Comparison of ENCODE assay signal across 26 mouse cellular contexts in genomic region chr9:119472412-119472918, GRCm38 (mm10). TPM values are rescaled to one million over a fixed set of nuclear protein-coding genes. Genes with fewer than 3 reads are reported as not detected.
A peak's percentile ranks its signal among the peaks of the same experiment; 100 is the strongest.
DNase-seq lines count a peak whose midpoint lies in the region; ATAC-seq lines count a peak whose summit lies in the region.
"Had no signal": no experiment of that assay in that cellular context is flagged by ENCODE, and none has a peak within 500 bp of the region (broad histone marks: within the 10 kb centered on the region; RNA-seq: fewer than 3 reads in every experiment).

No protein-coding gene starts in this region.

- H3K4me1 ChIP-seq in heart, embryonic 13.5 days: peaks cover 76% of the 10 kb centered on the region
- H3K4me1 ChIP-seq: limb, embryonic 13.5 days had no signal

- H3K27me3 ChIP-seq in heart, embryonic 13.5 days (replicated peaks): peaks cover 26% of the 10 kb centered on the region
- H3K27me3 ChIP-seq: embryonic facial prominence, embryonic 12.5 days; hindbrain, embryonic 15.5 days; kidney, embryonic 15.5 days; limb, embryonic 13.5 days; liver, embryonic 13.5 days; neural tube, embryonic 13.5 days had no signal

- ATAC-seq in heart, embryonic 13.5 days (ENCODE audit: extremely low read depth, insufficient number of reproducible peaks, low FRiP score, low TSS enrichment): no peak
- no peak for ATAC-seq in activated CD4-positive, CD25-positive, alpha-beta regulatory T cell, adult 4 months
- ATAC-seq: forebrain, embryonic 14.5 days; inflammation-experienced regulatory T-cells, adult 6 months had no signal

- DNase-seq in embryo, embryonic 10 days (ENCODE audit: low spot score): peak; percentile 38
- DNase-seq in embryo, embryonic 9.5 days (ENCODE audit: extremely low spot score): no peak
- no peak for DNase-seq in heart, postnatal 36 days
- DNase-seq in ZHBTc4 (ENCODE audit: low read depth, low spot score): peak; percentile 39
- DNase-seq in heart, postnatal 4 days: peak; percentile 49
- DNase-seq in adrenal gland, adult (ENCODE audit: inconsistent age in 2 of 2, low spot score in 1 of 2): no peak
- DNase-seq: cerebellum, adult 8-10 months; cerebellum, postnatal 25 days; gastrocnemius, postnatal 14 days; liver, embryonic 13.5 days; lung, adult 18-20 months; lung, postnatal 36 days; right cerebral cortex, postnatal 4 days; thymus, adult 2 months; thymus, postnatal 36 days had no signal

- intact Hi-C loops in heart, postnatal 36 days (cut with DNase I): loop anchor here (2.0 kb wide), 1 partner anchor 42 kb away; no protein-coding TSS in a partner anchor

- H3K9me3 ChIP-seq in heart, embryonic 13.5 days: no peaks in the 10 kb centered on the region
- H3K9me3 ChIP-seq: embryonic facial prominence, embryonic 12.5 days; hindbrain, embryonic 10.5 days; hindbrain, embryonic 15.5 days; kidney, embryonic 15.5 days; limb, embryonic 13.5 days; liver, embryonic 13.5 days; midbrain, embryonic 12.5 days; neural tube, embryonic 13.5 days had no signal

- H3K9ac ChIP-seq in heart, embryonic 13.5 days: no peak overlapping the region
- H3K9ac ChIP-seq: embryonic facial prominence, embryonic 12.5 days; hindbrain, embryonic 15.5 days; kidney, embryonic 15.5 days; limb, embryonic 13.5 days; liver, embryonic 13.5 days; midbrain, embryonic 12.5 days; neural tube, embryonic 13.5 days had no signal

- WGBS in heart, embryonic 13.5 days: 30% methylated on average over 11 of the region's 11 CpGs

- H3K27ac ChIP-seq in heart, embryonic 13.5 days (replicated peaks): peak overlapping the region; percentile 51
- H3K27ac ChIP-seq: embryonic facial prominence, embryonic 12.5 days; hindbrain, embryonic 10.5 days; hindbrain, embryonic 15.5 days; kidney, embryonic 15.5 days; limb, embryonic 13.5 days; liver, embryonic 13.5 days; midbrain, embryonic 12.5 days; neural tube, embryonic 13.5 days had no signal

- H3K4me3 ChIP-seq in heart, embryonic 13.5 days: no peak overlapping the region
- H3K4me3 ChIP-seq: embryonic facial prominence, embryonic 12.5 days; hindbrain, embryonic 10.5 days; hindbrain, embryonic 15.5 days; kidney, embryonic 15.5 days; limb, embryonic 13.5 days; liver, embryonic 13.5 days; midbrain, embryonic 12.5 days; neural tube, embryonic 13.5 days had no signal

- no peak overlapping the region for H3K4me2 ChIP-seq in heart, embryonic 13.5 days
- H3K4me2 ChIP-seq: embryonic facial prominence, embryonic 12.5 days; hindbrain, embryonic 15.5 days; kidney, embryonic 15.5 days; limb, embryonic 13.5 days; liver, embryonic 13.5 days; midbrain, embryonic 12.5 days; neural tube, embryonic 13.5 days had no signal

- H3K36me3 ChIP-seq in heart, embryonic 13.5 days: peaks cover 7% of the 10 kb centered on the region
- H3K36me3 ChIP-seq: hindbrain, embryonic 15.5 days had no signal

RNA-seq across cellular contexts. Expression of gene Exog, which starts 27.7 kb away (rescaled TPM):
- polyA plus RNA-seq in heart, embryonic 13.5 days (2015; fragmentation: Nextera tagmentation; extraction: Ambion mirVana): 11.8 and 12.4 TPM in 2 replicates
- total RNA-seq in heart, postnatal 36 days (2021): 1 to 10 TPM; 2.4 to 2.5 TPM
- total RNA-seq in heart, postnatal 4 days (2021): 1 to 10 TPM; 4.2 to 4.5 TPM
- polyA plus RNA-seq in activated CD4-positive, CD25-positive, alpha-beta regulatory T cell, adult 4 months (2017; shearing (Covaris generic)): 10 to 100 TPM in 1 of 2 experiments, 1 to 10 TPM in 1; 8.6 to 10.5 TPM

Comparison
In these comparisons a context has a peak if more than half of its experiments do, and no peak if none do; other contexts are left out.
1. DNase-seq: peak in embryo, embryonic 10 days (single experiment), ZHBTc4 (single experiment) and heart, postnatal 4 days (single experiment); none in embryo, embryonic 9.5 days (single experiment), heart, postnatal 36 days (0 of 2) and adrenal gland, adult (0 of 2).